Mouse (Mus musculus) kidney, adult 2 months (tissue): ENCODE data around the gene Ankrd40. TPM values are rescaled to one million over a fixed set of nuclear protein-coding genes. Genes with fewer than 3 reads are reported as not detected.
A peak's percentile ranks its signal among the peaks of the same experiment; 100 is the strongest.

Source experiments
- DNase-seq: peaks from one replicate; pipeline ENCODE4 v3.0.0; 2021
- H3K27ac ChIP-seq: fragments of 200-500 bp; 2 replicates; pipeline ENCODE4 v1.5.1; 2012; ENCODE audit warnings: low read depth, low read length, control low read depth, inconsistent platforms; ENCODE audit not compliant: insufficient read depth
- H3K27me3 ChIP-seq: fragments of 200-500 bp; replicated peaks from 2 replicates; pipeline ENCODE4 v1.6.1; 2012; ENCODE audit warnings: mild to moderate bottlenecking, moderate library complexity, low read length, inconsistent platforms; ENCODE audit not compliant: control insufficient read depth, insufficient read depth
- H3K36me3 ChIP-seq: fragments of 200-500 bp; 2 replicates; pipeline ENCODE4 v1.6.1; 2012; ENCODE audit warnings: mild to moderate bottlenecking, moderate library complexity, low read length, inconsistent platforms; ENCODE audit not compliant: control insufficient read depth, insufficient read depth
- H3K4me1 ChIP-seq: fragments of 200-500 bp; 2 replicates; pipeline ENCODE4 v1.6.1; 2011; ENCODE audit warnings: low read length; ENCODE audit not compliant: control insufficient read depth, insufficient read depth
- H3K4me3 ChIP-seq: fragments of 200-500 bp; 2 replicates; pipeline ENCODE4 v1.5.1; 2011; ENCODE audit warnings: mild to moderate bottlenecking, low read depth, low read length, control low read depth; ENCODE audit not compliant: insufficient read depth
- CTCF ChIP-seq: fragments of 200-500 bp; conservative IDR thresholded peaks from 2 replicates; pipeline ENCODE4 v1.5.1; 2011; ENCODE audit warnings: low read depth, mild to moderate bottlenecking, control low read depth, low read length, moderate library complexity, mixed read lengths; ENCODE audit not compliant: insufficient read depth, insufficient read length
- POLR2A ChIP-seq: fragments of 200-500 bp; IDR thresholded peaks from one replicate; pipeline ENCODE4 v1.6.1; 2011; ENCODE audit warnings: low read depth, low read length, control low read depth
- WGBS: fragments of 180-500 bp; shearing (Covaris S2); methylation state at CpG from one replicate; pipeline ENCODE4 v1.1.7; 2018; 5-methylcytosine and 5-hydroxymethylcytosine counted together
- polyA plus RNA-seq: library from polyadenylated mRNA; depleted of rRNA; stranded (reverse); fragments of >200 nt; gene quantifications from 2 replicates; pipeline ENCODE4 v1.2.3, GENCODE M21; 2012

Gene Ankrd40
- polyA plus RNA-seq, 1 experiment: 139 TPM

GRCm38 (mm10) chr11:94317515-94317914 is 10.3 kb upstream of the Ankrd40 start:
- TF ChIP-seq POLR2A (no peak), CTCF (no peak)
- Histone ChIP-seq H3K27ac (no peak overlapping the region), H3K36me3 (peaks cover 1% of the 10 kb centered on the region; the same call in 1 of the 2 replicates), H3K27me3 (no peaks in the 10 kb centered on the region), H3K4me1 (peaks cover 32% of the 10 kb centered on the region), H3K4me3 (no peak overlapping the region)
- 34% methylated on average over 4 of the region's 4 CpGs for WGBS
- no peak for DNase-seq

GRCm38 (mm10) chr11:94318056-94318455 is 9.7 kb upstream of the Ankrd40 start:
- DNase-seq: no peak
- Histone ChIP-seq H3K4me3 (no peak overlapping the region), H3K36me3 (peaks cover 1% of the 10 kb centered on the region; the same call in 1 of the 2 replicates), H3K27ac (no peak overlapping the region), H3K4me1 (peaks cover 34% of the 10 kb centered on the region), H3K27me3 (no peaks in the 10 kb centered on the region)
- 61% methylated on average over 5 of the region's 5 CpGs for WGBS
- no peak for TF ChIP-seq POLR2A
- TF ChIP-seq CTCF: no peak

- Histone ChIP-seq H3K27me3 (no peaks in the 10 kb centered on the region), H3K4me3 (peak overlapping the region; percentile 87), H3K4me1 (peaks cover 24% of the 10 kb centered on the region; the same call in 1 of the 2 replicates), H3K36me3 (peaks cover 1% of the 10 kb centered on the region; the same call in 1 of the 2 replicates), H3K27ac (peak overlapping the region; percentile 83)
- TF ChIP-seq CTCF (no peak), POLR2A (no peak)
- no peak for DNase-seq
- under 1% methylated on average over 67 of the region's 67 CpGs for WGBS
These were observed 6.6 kb upstream of the Ankrd40 start for GRCm38 (mm10) chr11:94320969-94321930.

GRCm38 (mm10) chr11:94321931-94322400 is 5.8 kb upstream of the Ankrd40 start, which contains the start of gene Luc7l3:
Gene Luc7l3 (minus strand): TSS chr11:94321988.
- peak; percentile 78 for TF ChIP-seq POLR2A
- TF ChIP-seq CTCF: no peak
- DNase-seq: peak; percentile 97
- H3K27me3 ChIP-seq: no peaks in the 10 kb centered on the region
- WGBS: under 1% methylated on average over 36 of the region's 36 CpGs
- H3K36me3 ChIP-seq: no peaks in the 10 kb centered on the region
- H3K4me3 ChIP-seq: peak within 1 kb of the TSS; percentile 87
- peak within 1 kb of the TSS; percentile 97 for H3K27ac ChIP-seq
- peaks cover 22% of the 10 kb centered on the region for H3K4me1 ChIP-seq

- no peak for DNase-seq
- peak overlapping the region; percentile 97 for H3K27ac ChIP-seq
- no peak overlapping the region for H3K4me3 ChIP-seq
- H3K4me1 ChIP-seq: peaks cover 18% of the 10 kb centered on the region
- H3K36me3 ChIP-seq: no peaks in the 10 kb centered on the region
- H3K27me3 ChIP-seq: no peaks in the 10 kb centered on the region
- TF ChIP-seq CTCF: no peak
- no peak for TF ChIP-seq POLR2A
- 43% methylated on average over 5 of the region's 5 CpGs for WGBS
These were observed 5.2 kb upstream of the Ankrd40 start for GRCm38 (mm10) chr11:94322636-94323035.

- Histone ChIP-seq H3K27ac (no peak overlapping the region), H3K4me1 (peaks cover 18% of the 10 kb centered on the region), H3K36me3 (no peaks in the 10 kb centered on the region), H3K27me3 (no peaks in the 10 kb centered on the region), H3K4me3 (no peak overlapping the region)
- TF ChIP-seq CTCF: no peak
- TF ChIP-seq POLR2A: no peak
- 84% methylated on average over 5 of the region's 5 CpGs for WGBS
- no peak for DNase-seq
These were observed 4.4 kb upstream of the Ankrd40 start for GRCm38 (mm10) chr11:94323271-94323925.
